Mouse (Mus musculus): ENCODE measurements around the gene Olfr498. TPM values are rescaled to one million over a fixed set of nuclear protein-coding genes. Genes with fewer than 3 reads are reported as not detected.

Olfr498 gene
- not detected in 2 replicates for total RNA-seq (2021)
- long read RNA-seq, result 0 reads

DNA sequence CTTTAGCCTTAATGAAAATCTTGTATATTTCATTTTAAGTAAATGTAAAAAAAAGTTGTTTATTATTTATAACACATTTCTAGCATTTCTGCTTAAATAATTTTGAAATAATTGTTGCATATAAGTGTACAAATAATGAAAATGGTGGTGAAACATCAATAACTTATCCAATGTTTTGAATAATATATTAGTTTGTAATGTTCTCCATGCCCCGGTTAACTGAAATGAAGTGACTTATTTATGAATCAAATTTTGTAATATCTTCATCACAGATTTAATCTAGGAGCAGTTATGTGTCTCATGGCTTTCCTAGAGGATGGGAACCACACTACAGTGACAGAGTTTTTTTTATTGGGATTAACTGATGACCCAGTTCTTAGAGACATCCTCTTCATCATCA lies at the start of gene Olfr498:
TSS of gene Olfr498 (plus strand) at position 301 of the 400 bp plus-strand sequence.
- DNase-seq, result no peak

DNA sequence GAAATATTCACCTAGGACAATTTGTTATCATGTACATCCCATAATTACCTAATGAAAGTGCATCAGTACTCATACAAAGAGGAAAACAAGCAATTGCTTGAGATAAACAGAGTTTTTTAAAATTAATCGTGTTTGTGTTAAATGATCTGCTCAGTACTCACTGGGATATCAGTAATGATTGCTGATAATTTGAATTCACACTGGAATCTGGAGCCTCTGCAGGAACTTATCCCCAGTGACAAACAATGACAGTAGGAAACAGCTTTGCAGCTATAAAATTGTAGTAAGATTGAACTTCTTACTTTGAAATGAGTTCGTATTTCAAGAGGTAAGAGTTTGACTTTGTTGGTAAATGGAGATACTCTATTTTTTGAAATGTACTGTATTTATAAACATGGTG lies 45.0 kb upstream of the Olfr498 start, which contains the start of gene Olfr497:
TSS of gene Olfr497 (plus strand) at position 301 of the 400 bp plus-strand sequence.
- no peak for DNase-seq

Other genes starting within 250 kb of the Olfr498 start
- not detected in 2 replicates for gene Olfr488, start 207.0 kb upstream of the Olfr498 start, total RNA-seq (2021)
- not detected in 2 replicates for gene Olfr490, start 176.4 kb upstream of the Olfr498 start, total RNA-seq (2021)
- gene Olfr491, start 151.9 kb upstream of the Olfr498 start, total RNA-seq (2021), result not detected in 2 replicates
- gene Olfr492, start 141.7 kb upstream of the Olfr498 start, total RNA-seq (2021), result not detected in 2 replicates
- gene Olfr493, start 118.3 kb upstream of the Olfr498 start, total RNA-seq (2021), result not detected in 2 replicates
- not detected in 2 replicates for gene Olfr494, start 100.0 kb upstream of the Olfr498 start, total RNA-seq (2021)
- not detected in 2 replicates for gene Olfr495, start 72.2 kb upstream of the Olfr498 start, total RNA-seq (2021)
- gene Olfr497, start 44.9 kb upstream of the Olfr498 start, total RNA-seq (2021), result not detected in 2 replicates
- gene Olfr502, start 59.7 kb downstream of the Olfr498 start, total RNA-seq (2021), result not detected in 2 replicates
- not detected in 2 replicates for gene Olfr503, start 79.2 kb downstream of the Olfr498 start, total RNA-seq (2021)
- not detected in 2 replicates for gene Olfr504, start 100.5 kb downstream of the Olfr498 start, total RNA-seq (2021)
- gene Olfr506, start 145.5 kb downstream of the Olfr498 start, total RNA-seq (2021), result not detected in 2 replicates
- not detected in 2 replicates for gene Olfr507, start 156.5 kb downstream of the Olfr498 start, total RNA-seq (2021)
- gene Olfr508, start 164.7 kb downstream of the Olfr498 start, total RNA-seq (2021), result not detected in 2 replicates
- not detected in 2 replicates for gene Olfr509, start 186.6 kb downstream of the Olfr498 start, total RNA-seq (2021)
- not detected in 2 replicates for gene Olfr510, start 201.1 kb downstream of the Olfr498 start, total RNA-seq (2021)
- gene Olfr512, start 248.0 kb downstream of the Olfr498 start, total RNA-seq (2021), result not detected in 2 replicates

Measured in adrenal gland, postnatal 25 days (tissue).